Mouse (Mus musculus) ES-Bruce4 (cell line): ENCODE measurements around the gene Dtnb. TPM values are rescaled to one million over a fixed set of nuclear protein-coding genes. Genes with fewer than 3 reads are reported as not detected.
A peak's percentile ranks its signal among the peaks of the same experiment; 100 is the strongest.

ENCODE experiments used
- H3K27ac ChIP-seq: 2 replicates; pipeline ENCODE4 v1.5.1; 2012; ENCODE audit warnings: low read length, inconsistent platforms; ENCODE audit not compliant: insufficient read depth
- H3K27me3 ChIP-seq: 2 replicates; pipeline ENCODE4 v1.6.1; 2012; ENCODE audit warnings: mild to moderate bottlenecking, low read length, inconsistent platforms; ENCODE audit not compliant: control insufficient read depth, poor library complexity, insufficient read depth, severe bottlenecking
- H3K36me3 ChIP-seq: 2 replicates; pipeline ENCODE4 v1.6.1; 2012; ENCODE audit warnings: inconsistent platforms, mild to moderate bottlenecking, low read length, moderate library complexity; ENCODE audit not compliant: control insufficient read depth, poor library complexity, insufficient read depth, severe bottlenecking
- H3K4me1 ChIP-seq: one replicate; pipeline ENCODE4 v1.8.1; 2011; ENCODE audit warnings: low read length; ENCODE audit not compliant: control insufficient read depth, insufficient read depth
- H3K4me3 ChIP-seq: 2 replicates; pipeline ENCODE4 v1.5.1; 2011; ENCODE audit warnings: low read depth, mild to moderate bottlenecking, low read length
- H3K9ac ChIP-seq: 2 replicates; pipeline ENCODE4 v1.6.1; 2012; ENCODE audit warnings: low read depth, mild to moderate bottlenecking, inconsistent platforms; ENCODE audit not compliant: poor library complexity, severe bottlenecking
- H3K9me3 ChIP-seq: replicated peaks from 2 replicates; pipeline ENCODE4 v1.6.1; 2012; ENCODE audit warnings: mild to moderate bottlenecking, low read length, inconsistent platforms; ENCODE audit not compliant: control insufficient read depth, poor library complexity, insufficient read depth, severe bottlenecking
- CTCF ChIP-seq: IDR thresholded peaks from one replicate; pipeline ENCODE4 v1.8.1; 2011; ENCODE audit warnings: low read depth, low read length
- EP300 ChIP-seq: IDR thresholded peaks from 2 replicates; pipeline ENCODE4 v1.6.1; 2011; ENCODE audit warnings: low read depth, low read length; ENCODE audit not compliant: insufficient read depth
- POLR2A ChIP-seq: IDR thresholded peaks from one replicate; pipeline ENCODE4 v1.8.1; 2011; ENCODE audit warnings: low read length; ENCODE audit not compliant: insufficient read depth
- polyA plus RNA-seq: library from polyadenylated mRNA; stranded (reverse); fragments of >200 nt; gene quantifications from 2 replicates; pipeline ENCODE4 v1.2.4, GENCODE M21; 2011; ENCODE audit warnings: low read depth; ENCODE audit not compliant: missing spikeins, insufficient read depth, insufficient read length

Dtnb gene
- polyA plus RNA-seq, 1 experiment = 62.1 TPM

DNA sequence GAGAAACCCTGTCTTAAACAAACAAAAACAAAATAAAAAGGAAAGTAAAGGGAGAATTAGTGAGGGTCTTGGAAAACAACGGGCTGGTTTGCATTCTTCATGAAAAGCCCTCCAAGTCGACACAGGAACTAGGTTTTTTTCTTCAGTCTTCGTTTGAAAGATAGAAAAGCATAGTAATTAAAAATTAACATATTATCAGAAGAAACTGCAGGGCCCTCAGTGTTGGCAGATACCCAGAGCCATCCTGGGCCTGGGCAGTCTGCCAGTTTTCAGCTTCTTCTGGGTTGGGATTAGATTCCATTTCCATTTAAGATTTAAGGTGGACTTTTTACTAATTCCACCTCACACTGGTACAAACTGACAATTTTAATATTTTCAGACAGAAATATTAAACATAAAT is 151.6 kb downstream of the Dtnb start:
- H3K27ac ChIP-seq = no peak overlapping the region
- no peaks in the 10 kb centered on the region for H3K9me3 ChIP-seq

GRCm38 (mm10) chr12:3724822-3725370 is 152.7 kb downstream of the Dtnb start:
- Histone ChIP-seq H3K9me3 (no peaks in the 10 kb centered on the region), H3K27ac (no peak overlapping the region), H3K4me1 (no peaks in the 10 kb centered on the region), H3K27me3 (no peaks in the 10 kb centered on the region), H3K36me3 (no peaks in the 10 kb centered on the region; the same call in 1 of the 2 replicates), H3K4me3 (no peak overlapping the region), H3K9ac (no peak overlapping the region)
- TF ChIP-seq POLR2A = no peak
- no peak for TF ChIP-seq CTCF
- TF ChIP-seq EP300 = no peak

More for the DNA sequence above, 151.6 kb downstream of the Dtnb start:
- Histone ChIP-seq H3K4me3 (no peak overlapping the region), H3K9ac (no peak overlapping the region), H3K4me1 (no peaks in the 10 kb centered on the region), H3K36me3 (no peaks in the 10 kb centered on the region; the same call in 1 of the 2 replicates), H3K27me3 (no peaks in the 10 kb centered on the region)
- TF ChIP-seq POLR2A (no peak), EP300 (no peak)

DNA sequence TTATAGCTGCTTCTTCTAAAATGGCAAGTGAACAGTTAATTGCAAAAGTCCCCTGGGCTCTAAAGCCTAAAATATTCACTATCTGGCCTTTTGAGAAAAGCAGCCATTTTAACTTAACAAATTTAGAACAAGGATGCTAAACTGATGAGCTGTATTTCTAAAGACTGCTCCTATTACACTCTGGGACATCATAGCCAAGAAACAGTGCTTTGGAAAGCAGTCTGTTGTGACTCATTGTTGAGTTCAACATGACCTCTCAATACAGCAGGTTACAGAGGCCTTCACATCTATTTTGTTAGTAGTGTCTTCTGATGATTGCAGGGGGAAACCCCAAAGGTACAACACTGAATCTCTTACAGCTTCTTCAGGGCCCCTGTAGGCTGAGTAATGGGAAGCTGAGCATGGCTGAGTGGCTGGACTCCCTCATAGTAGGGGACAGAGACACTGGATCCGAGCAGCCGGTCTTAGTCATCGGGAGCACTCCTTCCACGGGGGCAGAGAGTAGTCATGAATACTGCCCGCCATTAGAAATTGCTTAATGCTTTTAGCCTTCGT is 157.4 kb downstream of the Dtnb start:
- no peaks in the 10 kb centered on the region for H3K36me3 ChIP-seq
- no peak overlapping the region for H3K27ac ChIP-seq
- peaks cover 4% of the 10 kb centered on the region for H3K4me1 ChIP-seq
- H3K4me3 ChIP-seq = no peak overlapping the region
- TF ChIP-seq POLR2A = no peak
- TF ChIP-seq CTCF = no peak
- no peak for TF ChIP-seq EP300
- no peaks in the 10 kb centered on the region for H3K9me3 ChIP-seq
- H3K9ac ChIP-seq = no peak overlapping the region
- H3K27me3 ChIP-seq = no peaks in the 10 kb centered on the region

DNA sequence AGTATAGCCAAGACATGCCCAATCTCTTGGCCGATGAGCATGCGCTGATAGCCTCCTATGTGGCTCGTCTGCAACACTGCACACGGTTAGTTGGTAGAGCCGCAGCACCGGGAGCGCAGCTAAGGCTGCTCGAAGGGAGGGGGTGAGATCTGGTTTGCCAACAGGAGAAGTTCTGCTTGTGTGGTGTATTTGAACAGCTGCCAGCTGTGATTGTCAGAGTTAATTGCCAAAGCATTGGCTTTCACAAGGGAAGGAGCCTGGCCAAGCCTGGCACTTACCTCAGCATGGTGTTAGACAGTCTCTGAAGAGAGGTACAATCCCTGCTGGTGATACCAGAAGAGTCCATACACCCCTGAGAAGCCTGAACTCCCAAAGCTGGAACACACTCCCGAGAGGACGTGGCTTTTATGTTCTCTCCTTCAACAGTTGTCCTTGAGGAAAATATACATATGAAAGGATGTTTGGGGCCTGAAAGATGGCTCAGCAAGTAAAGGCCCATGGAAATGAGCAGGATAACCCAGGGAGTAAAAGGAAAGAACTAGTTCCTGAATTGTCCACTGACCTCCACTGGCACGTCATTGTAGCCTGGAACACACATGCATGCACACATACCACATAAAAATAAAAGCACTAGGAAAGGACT is 160.6 kb downstream of the Dtnb start:
- no peaks in the 10 kb centered on the region for H3K27me3 ChIP-seq
- H3K4me1 ChIP-seq = peaks cover 4% of the 10 kb centered on the region
- no peaks in the 10 kb centered on the region for H3K36me3 ChIP-seq
- H3K27ac ChIP-seq = peak overlapping the region; percentile 31; the same call in 1 of the 2 replicates
- TF ChIP-seq CTCF (no peak), EP300 (no peak), POLR2A (no peak)
- H3K9ac ChIP-seq = no peak overlapping the region
- no peaks in the 10 kb centered on the region for H3K9me3 ChIP-seq
- no peak overlapping the region for H3K4me3 ChIP-seq

GRCm38 (mm10) chr12:3733328-3733727 is 161.1 kb downstream of the Dtnb start:
- peaks cover 4% of the 10 kb centered on the region for H3K4me1 ChIP-seq
- H3K36me3 ChIP-seq = no peaks in the 10 kb centered on the region
- no peak overlapping the region for H3K9ac ChIP-seq
- TF ChIP-seq EP300 = no peak
- TF ChIP-seq POLR2A = no peak
- TF ChIP-seq CTCF = no peak
- no peak overlapping the region for H3K4me3 ChIP-seq
- no peaks in the 10 kb centered on the region for H3K9me3 ChIP-seq
- H3K27me3 ChIP-seq = no peaks in the 10 kb centered on the region
- H3K27ac ChIP-seq = no peak overlapping the region

DNA sequence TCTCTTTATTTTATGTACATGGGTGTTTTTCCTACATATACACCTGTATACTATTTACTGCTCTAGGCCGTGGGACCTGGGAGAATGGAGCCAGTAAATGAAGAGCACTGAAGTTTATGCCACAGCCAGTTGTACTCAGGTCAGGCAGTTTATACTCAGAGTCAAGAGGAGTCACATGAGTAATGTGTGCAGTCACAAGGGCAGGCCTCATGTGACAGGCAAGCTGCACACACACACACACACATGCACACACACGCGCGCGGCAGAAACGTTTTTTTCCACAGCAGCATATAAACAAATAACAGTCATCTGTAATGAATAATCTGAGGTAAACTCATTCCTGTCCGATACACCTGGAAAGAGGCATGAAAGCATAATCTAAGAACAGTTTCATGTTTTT is 164.8 kb downstream of the Dtnb start:
- no peak overlapping the region for H3K4me3 ChIP-seq
- H3K36me3 ChIP-seq = no peaks in the 10 kb centered on the region
- peaks cover 6% of the 10 kb centered on the region for H3K4me1 ChIP-seq
- TF ChIP-seq POLR2A (no peak), EP300 (no peak), CTCF (no peak)
- no peaks in the 10 kb centered on the region for H3K9me3 ChIP-seq
- no peaks in the 10 kb centered on the region for H3K27me3 ChIP-seq
- H3K9ac ChIP-seq = no peak overlapping the region
- no peak overlapping the region for H3K27ac ChIP-seq
